Mouse (Mus musculus) megakaryocyte-erythroid progenitor cell, adult 5 weeks (primary cell): Measurements from ENCODE around the gene Glyctk. TPM values are rescaled to one million over a fixed set of nuclear protein-coding genes. Genes with fewer than 3 reads are reported as not detected.

ENCODE experiments used
- polyA plus RNA-seq: library from polyadenylated mRNA; stranded (reverse); fragments of >175 nt; gene quantifications from 2 replicates; pipeline ENCODE4 v1.2.3, GENCODE M21; 2012

Gene Glyctk
- polyA plus RNA-seq, result 0.77 and 1.1 TPM in 2 replicates

DNA sequence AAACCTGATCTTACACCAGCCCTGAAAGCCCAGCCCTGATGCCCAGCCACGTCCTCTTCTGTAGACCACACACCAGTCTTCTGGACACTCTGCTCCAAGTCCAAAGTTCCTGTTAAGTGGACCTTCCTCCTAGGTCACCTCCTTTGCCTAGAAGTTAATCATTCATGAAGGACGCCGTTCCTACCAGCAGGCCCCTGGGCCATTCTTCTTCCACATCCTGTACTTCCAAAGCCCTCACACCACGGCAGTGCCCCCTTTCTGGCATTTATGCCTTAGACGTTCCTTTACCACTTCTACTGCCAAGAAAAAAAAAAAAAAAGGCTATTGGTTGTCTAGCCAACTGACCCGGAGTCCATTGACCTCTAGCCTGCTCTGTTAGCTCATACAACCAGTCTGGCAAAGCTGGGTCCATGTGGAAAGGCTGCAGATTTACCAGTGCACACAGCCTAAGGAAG is at the start of gene Glyctk:
Gene Glyctk, minus strand, starts transcription at position 102 of the 455 bp plus-strand sequence.

DNA sequence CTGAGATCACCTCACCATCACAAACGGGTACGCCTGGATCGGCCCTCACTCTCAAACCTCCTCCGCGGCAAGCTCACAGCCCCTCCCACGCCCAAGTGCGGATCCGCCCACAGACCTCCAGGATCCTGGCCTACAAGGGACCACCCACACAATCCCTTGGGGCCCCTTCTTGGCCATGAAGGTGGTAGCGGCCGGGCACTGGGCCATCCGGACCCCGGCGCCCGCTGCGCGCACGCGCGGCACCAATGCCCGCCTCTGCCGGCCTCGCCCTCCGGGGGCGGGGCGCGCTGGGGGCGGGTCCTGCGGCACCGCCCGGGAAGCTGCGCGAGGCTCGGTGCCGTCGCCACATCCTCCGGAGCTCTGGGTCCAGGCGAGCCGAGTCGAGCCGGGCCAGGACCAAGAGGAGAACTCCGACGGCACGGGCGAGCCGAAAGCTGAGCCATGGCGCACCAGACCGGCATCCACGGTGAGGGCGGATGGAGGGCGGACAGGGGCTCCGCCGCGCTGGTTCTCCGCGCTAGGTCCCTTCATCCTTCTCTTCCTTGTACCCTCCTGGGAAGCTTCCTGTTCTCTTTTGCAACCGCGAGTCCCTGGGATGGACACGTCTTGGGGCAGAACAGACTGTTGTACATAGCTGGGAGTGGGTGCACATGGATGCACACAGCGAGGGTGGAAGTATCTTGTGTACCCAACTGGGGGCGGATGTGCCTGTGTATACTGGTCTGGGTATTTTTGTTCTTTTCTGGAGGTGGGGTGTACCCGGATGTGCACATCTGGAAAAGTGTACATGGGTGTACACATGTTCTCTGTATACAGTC is 45.1 kb upstream of the Glyctk start, which contains the start of gene Twf2:
Gene Twf2, plus strand, starts transcription at position 290 of the 818 bp plus-strand sequence.

DNA sequence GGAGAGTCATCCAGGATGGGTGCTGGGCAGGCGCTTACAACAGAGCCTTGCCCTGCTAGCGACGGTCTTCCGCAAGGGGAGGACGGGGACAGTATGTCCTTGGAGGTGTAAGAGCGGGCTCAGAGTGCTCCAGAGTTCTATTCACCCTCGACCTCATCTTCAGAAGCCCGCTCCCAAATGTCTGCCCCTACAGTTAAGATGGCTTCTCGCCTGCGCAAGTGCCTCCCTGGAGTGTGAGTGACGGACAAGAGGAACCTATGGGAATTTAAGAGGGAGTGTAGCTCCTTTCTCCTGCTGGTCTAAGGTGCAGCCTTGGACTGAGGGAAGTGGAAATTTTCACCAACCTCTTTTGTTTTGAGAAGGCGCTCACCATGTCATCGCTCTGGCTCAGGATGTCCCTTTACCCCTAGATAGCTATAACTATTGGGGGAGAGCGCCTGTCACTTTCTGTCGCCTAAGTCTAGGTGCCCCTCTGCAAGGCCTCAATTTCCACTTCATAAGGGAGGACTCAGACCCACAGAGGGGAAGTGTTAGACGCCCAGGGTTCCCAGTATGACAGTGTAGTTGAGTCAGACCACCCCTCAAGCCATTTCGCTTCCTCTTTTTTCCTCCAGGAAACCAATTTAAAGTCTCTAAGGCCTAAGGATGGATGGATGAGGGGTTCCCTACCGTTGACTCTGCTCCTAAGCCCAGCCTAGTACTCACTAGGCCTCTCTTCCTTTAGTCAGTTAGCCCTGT is 41.8 kb upstream of the Glyctk start, which contains the start of gene Ppm1m:
Gene Ppm1m, minus strand, starts transcription at position 212 of the 738 bp plus-strand sequence.

GRCm38 (mm10) chr9:106170556-106171345 is 12.8 kb upstream of the Glyctk start, which contains the start of gene Wdr82:
Gene Wdr82, plus strand, starts transcription at chr9:106170928.

Other genes starting within 250 kb of the Glyctk start
- gene Col6a5, start 197.5 kb downstream of the Glyctk start, polyA plus RNA-seq, result not detected in 2 replicates
- not detected in 2 replicates for gene Col6a4, start 61.4 kb downstream of the Glyctk start, polyA plus RNA-seq
- gene Wdr82, start 12.8 kb upstream of the Glyctk start, polyA plus RNA-seq, result 13.1 and 14.5 TPM in 2 replicates
- gene Ppm1m, start 41.6 kb upstream of the Glyctk start, polyA plus RNA-seq, result 31.4 and 38.3 TPM in 2 replicates
- gene Twf2, start 45.0 kb upstream of the Glyctk start, polyA plus RNA-seq, result 75.1 and 84.6 TPM in 2 replicates
- 1.5 and 2.0 TPM in 2 replicates for gene Tlr9, start 64.5 kb upstream of the Glyctk start, polyA plus RNA-seq
- gene Alas1, start 90.5 kb upstream of the Glyctk start, polyA plus RNA-seq, result 95.2 and 189 TPM in 2 replicates
- 20.0 and 25.1 TPM in 2 replicates for gene Poc1a, start 122.9 kb upstream of the Glyctk start, polyA plus RNA-seq
- gene Dusp7, start 210.5 kb upstream of the Glyctk start, polyA plus RNA-seq, result 21.3 and 26.6 TPM in 2 replicates